Mouse (Mus musculus) thymus, adult 2 months (tissue): Measurements from ENCODE around the gene Erp27.

Source experiments
- CTCF ChIP-seq: fragments of 200-500 bp; IDR thresholded peaks from 2 replicates; pipeline ENCODE4 v1.5.1; 2012; ENCODE audit warnings: mild to moderate bottlenecking, control low read depth, low read length, moderate library complexity, borderline replicate concordance; ENCODE audit not compliant: control insufficient read depth, poor library complexity, insufficient read depth; ENCODE audit errors: extremely low read depth
- POLR2A ChIP-seq: fragments of 200-500 bp; IDR thresholded peaks from 2 replicates; pipeline ENCODE4 v1.6.1; 2012; ENCODE audit warnings: mild to moderate bottlenecking, low read length, control low read depth, moderate library complexity; ENCODE audit not compliant: control insufficient read depth, poor library complexity, insufficient read depth; ENCODE audit errors: extremely low read depth

GRCm38 (mm10) chr6:136889067-136889466 is 32.9 kb downstream of the Erp27 start:
- TF ChIP-seq CTCF, result no peak
- no peak for TF ChIP-seq POLR2A
